Mouse (Mus musculus): ENCODE measurements at regions not wholly inside any gene's neighbourhood (a gene's known extent, or its start where the extent isn't known, plus 50 kb on each side); places are given as distances from the start of the nearest gene placed in this dataset.

GRCm38 (mm10) chr17:94255666-94256065 is 494.2 kb downstream of the Mettl4 start:
- Histone ChIP-seq H3K9me3 (ENCODE audit: low read length) (no peaks in the 10 kb centered on the region), H3K27ac (ENCODE audit: low read depth, low read length) (no peak overlapping the region), H3K4me1 (ENCODE audit: insufficient read depth) (no peaks in the 10 kb centered on the region), H3K36me3 (ENCODE audit: insufficient read depth) (no peaks in the 10 kb centered on the region), H3K9ac (no peak overlapping the region), H3K4me3 (ENCODE audit: low read depth, low read length) (no peak overlapping the region), H3K27me3 (ENCODE audit: insufficient read depth, low read length) (no peaks in the 10 kb centered on the region), H3K4me2 (ENCODE audit: low read depth) (no peak overlapping the region)
- TF ChIP-seq CTCF (IDR thresholded peaks at IDR 0.05; ENCODE audit: low read depth), result no peak
- ATAC-seq, result no peak
- DNase-seq, result no peak

DNA sequence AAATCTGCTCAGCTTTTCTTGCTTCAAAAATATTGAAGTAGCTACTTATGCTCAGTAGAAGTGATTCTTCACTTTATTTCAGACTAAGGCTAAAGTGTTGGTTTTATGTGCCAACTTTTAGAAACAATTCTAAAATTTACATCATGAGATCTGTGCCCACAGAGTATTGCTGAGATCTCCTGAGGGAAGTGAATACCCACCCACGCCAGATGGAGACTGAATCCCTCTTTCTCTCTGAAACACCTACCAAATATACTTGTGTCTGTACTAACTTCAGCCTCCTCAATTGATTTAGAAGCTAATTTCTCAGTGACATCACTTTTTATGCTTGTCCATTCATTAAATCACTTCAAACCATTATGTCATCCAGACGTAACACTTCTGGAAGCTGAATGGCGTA is 495.0 kb downstream of the Mettl4 start:
- TF ChIP-seq CTCF (IDR thresholded peaks at IDR 0.05; ENCODE audit: low read depth), result no peak
- H3K27ac ChIP-seq (ENCODE audit: low read depth, low read length), result no peak overlapping the region
- H3K9ac ChIP-seq, result no peak overlapping the region
- H3K4me1 ChIP-seq (ENCODE audit: insufficient read depth), result no peaks in the 10 kb centered on the region
- H3K36me3 ChIP-seq (ENCODE audit: insufficient read depth), result no peaks in the 10 kb centered on the region
- no peaks in the 10 kb centered on the region for H3K9me3 ChIP-seq (ENCODE audit: low read length)
- H3K4me2 ChIP-seq (ENCODE audit: low read depth), result no peak overlapping the region
- no peak for ATAC-seq
- H3K4me3 ChIP-seq (ENCODE audit: low read depth, low read length), result no peak overlapping the region
- no peak for DNase-seq
- H3K27me3 ChIP-seq (ENCODE audit: insufficient read depth, low read length), result no peaks in the 10 kb centered on the region
- WGBS, result 78% methylated on average over 3 of the region's 3 CpGs

DNA sequence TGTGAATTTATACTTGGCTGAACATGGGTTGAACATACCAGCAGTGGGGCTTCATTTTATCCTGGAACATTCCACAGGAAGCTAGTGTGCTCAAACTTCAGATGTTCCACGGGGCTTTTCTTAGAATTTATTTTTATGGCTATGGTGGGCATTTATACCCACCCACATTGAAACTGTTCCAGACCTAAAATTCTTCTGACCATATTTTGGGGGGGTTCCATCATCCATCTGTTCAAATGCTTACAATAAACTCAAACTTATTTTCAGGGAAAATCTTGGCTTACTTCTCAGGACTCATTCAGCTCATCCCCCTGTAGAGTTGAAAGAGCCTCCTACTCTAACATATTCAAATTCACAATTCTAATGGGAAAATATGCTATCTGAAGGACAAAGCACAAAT is 506.0 kb downstream of the Mettl4 start:
- Histone ChIP-seq H3K27ac (ENCODE audit: low read depth, low read length) (no peak overlapping the region), H3K4me3 (ENCODE audit: low read depth, low read length) (no peak overlapping the region), H3K4me2 (ENCODE audit: low read depth) (no peak overlapping the region), H3K27me3 (ENCODE audit: insufficient read depth, low read length) (no peaks in the 10 kb centered on the region), H3K9ac (no peak overlapping the region), H3K4me1 (ENCODE audit: insufficient read depth) (no peaks in the 10 kb centered on the region), H3K36me3 (ENCODE audit: insufficient read depth) (no peaks in the 10 kb centered on the region), H3K9me3 (ENCODE audit: low read length) (no peaks in the 10 kb centered on the region)
- ATAC-seq, result no peak
- no peak for TF ChIP-seq CTCF (IDR thresholded peaks at IDR 0.05; ENCODE audit: low read depth)
- 74% methylated on average over 1 of the region's 1 CpGs for WGBS
- no peak for DNase-seq

- ATAC-seq (peak; percentile 40; the same call in 1 of the 2 replicates), DNase-seq (no peak)
- no peaks in the 10 kb centered on the region for H3K9me3 ChIP-seq (ENCODE audit: low read length)
- H3K27me3 ChIP-seq (ENCODE audit: insufficient read depth, low read length), result no peaks in the 10 kb centered on the region
- WGBS, result 78% methylated on average over 3 of the region's 3 CpGs
- no peak overlapping the region for H3K27ac ChIP-seq (ENCODE audit: low read depth, low read length)
- H3K9ac ChIP-seq, result no peak overlapping the region
- no peaks in the 10 kb centered on the region for H3K36me3 ChIP-seq (ENCODE audit: insufficient read depth)
- H3K4me2 ChIP-seq (ENCODE audit: low read depth), result no peak overlapping the region
- no peak for TF ChIP-seq CTCF (IDR thresholded peaks at IDR 0.05; ENCODE audit: low read depth)
- H3K4me3 ChIP-seq (ENCODE audit: low read depth, low read length), result no peak overlapping the region
- no peaks in the 10 kb centered on the region for H3K4me1 ChIP-seq (ENCODE audit: insufficient read depth)
These were observed 523.7 kb downstream of the Mettl4 start for GRCm38 (mm10) chr17:94226136-94226535.

Data from forebrain, postnatal 0 days (tissue).